Mouse (Mus musculus): Measurements from ENCODE around the gene Fam149b. TPM values are rescaled to one million over a fixed set of nuclear protein-coding genes. Genes with fewer than 3 reads are reported as not detected.

The Fam149b gene
- polyA plus RNA-seq, 1 experiment = 16.8 TPM

DNA sequence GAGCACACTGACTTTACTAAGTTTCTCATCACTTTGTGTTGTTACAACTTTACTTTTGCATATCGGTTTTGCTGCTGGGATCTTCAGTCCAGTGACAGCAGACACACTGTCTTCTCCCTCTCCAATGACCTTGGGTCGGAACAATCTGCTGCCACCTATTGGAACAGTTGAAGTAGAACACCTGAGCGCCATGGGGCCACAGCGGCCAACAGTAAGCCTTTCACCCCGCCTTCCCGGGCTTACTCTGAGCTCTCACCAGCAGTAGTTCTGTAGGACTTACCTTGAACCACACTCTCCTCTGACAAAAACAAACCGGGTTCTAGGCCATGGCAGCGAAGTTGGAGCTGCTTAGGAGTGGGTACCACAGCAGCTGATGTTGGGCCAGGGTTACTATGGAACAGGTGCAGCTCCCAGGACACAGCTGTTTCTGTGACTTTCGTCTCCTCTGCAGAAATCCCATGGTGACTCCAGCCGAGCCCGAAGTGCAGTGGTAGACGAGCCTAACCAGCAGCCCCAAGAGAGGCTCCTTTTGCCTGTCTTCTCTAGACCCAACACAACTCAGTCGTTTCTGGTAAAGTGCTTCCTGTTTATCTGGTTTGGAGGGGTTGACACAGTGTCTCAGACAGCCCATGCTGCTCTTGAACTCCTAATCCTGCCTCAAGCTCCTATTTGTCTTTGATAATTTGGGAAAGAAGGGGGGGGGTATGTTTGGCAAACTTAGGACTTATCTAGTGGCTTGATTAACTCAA is 30.5 kb downstream of the Fam149b start:
- Histone ChIP-seq H3K4me1 (ENCODE audit: control insufficient read depth, insufficient read depth, low read length) (peaks cover 1% of the 10 kb centered on the region; the same call in 1 of the 2 replicates), H3K4me3 (replicated peaks; ENCODE audit: control insufficient read depth, low read depth, low read length) (peak overlapping the region; percentile 27), H3K27ac (ENCODE audit: control insufficient read depth, insufficient read depth, low read depth, low read length, poor library complexity) (peak overlapping the region; percentile 87)
- TF ChIP-seq CTCF (IDR thresholded peaks at IDR 0.05; ENCODE audit: control insufficient read depth, insufficient read depth, low read length) = peak; percentile 82
- TF ChIP-seq POLR2A (IDR thresholded peaks at IDR 0.05; ENCODE audit: borderline replicate concordance, control insufficient read depth, low read depth, low read length) = no peak
- WGBS = 24% methylated on average over 13 of the region's 13 CpGs

DNA sequence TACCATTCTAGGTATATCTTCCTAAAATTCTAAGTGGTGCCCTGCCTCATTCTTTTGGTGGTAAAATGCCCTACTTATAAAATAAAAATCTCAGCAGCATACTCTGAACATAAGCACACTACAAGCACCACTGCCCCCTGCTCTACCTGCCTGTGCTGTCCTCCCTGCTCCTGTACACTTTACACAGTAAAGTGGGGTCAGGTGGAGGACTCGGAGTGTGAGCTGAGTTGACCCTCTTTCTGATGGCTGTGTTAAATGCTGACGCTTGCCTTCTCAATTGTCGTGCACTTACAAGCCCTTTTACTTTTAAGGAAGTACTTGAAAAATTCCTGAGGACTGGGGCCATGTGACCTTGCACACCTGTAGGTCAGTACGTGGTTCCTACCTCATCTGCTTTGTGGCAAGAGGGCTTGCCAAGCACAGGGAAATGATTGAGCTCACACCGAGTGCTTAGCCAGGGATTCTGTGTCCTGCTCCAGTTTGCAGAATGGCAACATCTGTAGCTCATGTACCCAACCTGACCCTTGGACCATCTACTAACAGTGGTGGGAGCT is 31.2 kb downstream of the Fam149b start:
- Histone ChIP-seq H3K4me1 (ENCODE audit: control insufficient read depth, insufficient read depth, low read length) (peaks cover 1% of the 10 kb centered on the region; the same call in 1 of the 2 replicates), H3K27ac (ENCODE audit: control insufficient read depth, insufficient read depth, low read depth, low read length, poor library complexity) (peak overlapping the region; percentile 69), H3K4me3 (replicated peaks; ENCODE audit: control insufficient read depth, low read depth, low read length) (peak overlapping the region; percentile 31)
- TF ChIP-seq CTCF (IDR thresholded peaks at IDR 0.05; ENCODE audit: control insufficient read depth, insufficient read depth, low read length) (no peak), POLR2A (IDR thresholded peaks at IDR 0.05; ENCODE audit: borderline replicate concordance, control insufficient read depth, low read depth, low read length) (no peak)
- WGBS = 26% methylated on average over 5 of the region's 5 CpGs

- H3K27ac ChIP-seq (ENCODE audit: control insufficient read depth, insufficient read depth, low read depth, low read length, poor library complexity) = no peak overlapping the region; the same call in 1 of the 2 replicates
- peaks cover 1% of the 10 kb centered on the region; the same call in 1 of the 2 replicates for H3K4me1 ChIP-seq (ENCODE audit: control insufficient read depth, insufficient read depth, low read length)
- WGBS = 52% methylated on average over 9 of the region's 9 CpGs
- no peak overlapping the region for H3K4me3 ChIP-seq (replicated peaks; ENCODE audit: control insufficient read depth, low read depth, low read length)
- no peak for TF ChIP-seq POLR2A (IDR thresholded peaks at IDR 0.05; ENCODE audit: borderline replicate concordance, control insufficient read depth, low read depth, low read length)
- no peak for TF ChIP-seq CTCF (IDR thresholded peaks at IDR 0.05; ENCODE audit: control insufficient read depth, insufficient read depth, low read length)
Observed at GRCm38 (mm10) chr14:20379753-20380430, 31.9 kb downstream of the Fam149b start.

GRCm38 (mm10) chr14:20388441-20389129 is 40.6 kb downstream of the Fam149b start, which contains the start of gene Dnajc9:
Dnajc9 (minus strand) TSS chr14:20388910.
- peak within 1 kb of the TSS; percentile 95 for H3K4me3 ChIP-seq (replicated peaks; ENCODE audit: control insufficient read depth, low read depth, low read length)
- H3K4me1 ChIP-seq (ENCODE audit: control insufficient read depth, insufficient read depth, low read length) = peaks cover 2% of the 10 kb centered on the region; the same call in 1 of the 2 replicates
- peak within 1 kb of the TSS; percentile 75 for H3K27ac ChIP-seq (ENCODE audit: control insufficient read depth, insufficient read depth, low read depth, low read length, poor library complexity)
- TF ChIP-seq POLR2A (IDR thresholded peaks at IDR 0.05; ENCODE audit: borderline replicate concordance, control insufficient read depth, low read depth, low read length) (peak; percentile 73; the same call in 1 of the 2 replicates), CTCF (IDR thresholded peaks at IDR 0.05; ENCODE audit: control insufficient read depth, insufficient read depth, low read length) (no peak)
- under 1% methylated on average over 59 of the region's 59 CpGs for WGBS

DNA sequence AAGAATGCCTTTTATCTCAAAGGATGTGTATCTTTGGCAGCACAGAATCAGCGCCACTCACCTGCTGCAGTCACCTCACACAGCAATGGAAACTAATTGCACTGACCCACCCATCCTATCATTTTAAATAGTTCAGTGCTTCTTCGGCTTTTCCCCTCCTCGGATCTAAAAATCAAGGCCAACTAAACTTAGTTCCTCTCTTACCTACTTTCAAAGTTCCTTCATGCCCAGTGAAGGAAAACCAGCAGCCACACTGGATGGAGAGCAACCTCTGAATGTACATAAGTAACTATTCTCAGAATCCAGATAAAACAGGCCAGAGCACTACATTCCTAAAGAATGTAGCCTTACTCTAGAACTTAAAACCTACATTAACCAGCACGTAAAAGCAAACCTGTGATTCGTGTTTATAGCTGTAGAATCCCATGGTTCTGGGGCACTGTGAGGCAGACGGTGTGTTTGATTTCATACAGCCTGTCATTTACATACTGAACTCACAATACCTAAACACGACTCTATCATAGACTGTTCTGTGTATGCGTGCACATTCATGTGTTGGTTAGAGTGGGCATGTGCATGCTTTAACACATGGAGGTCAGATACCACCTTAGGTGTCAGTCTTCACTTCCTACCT is 41.6 kb downstream of the Fam149b start:
- Histone ChIP-seq H3K27ac (ENCODE audit: control insufficient read depth, insufficient read depth, low read depth, low read length, poor library complexity) (no peak overlapping the region), H3K4me3 (replicated peaks; ENCODE audit: control insufficient read depth, low read depth, low read length) (peak overlapping the region; percentile 18), H3K4me1 (ENCODE audit: control insufficient read depth, insufficient read depth, low read length) (peaks cover 2% of the 10 kb centered on the region; the same call in 1 of the 2 replicates)
- TF ChIP-seq CTCF (IDR thresholded peaks at IDR 0.05; ENCODE audit: control insufficient read depth, insufficient read depth, low read length) (no peak), POLR2A (IDR thresholded peaks at IDR 0.05; ENCODE audit: borderline replicate concordance, control insufficient read depth, low read depth, low read length) (no peak)
- 85% methylated on average over 8 of the region's 8 CpGs for WGBS

DNA sequence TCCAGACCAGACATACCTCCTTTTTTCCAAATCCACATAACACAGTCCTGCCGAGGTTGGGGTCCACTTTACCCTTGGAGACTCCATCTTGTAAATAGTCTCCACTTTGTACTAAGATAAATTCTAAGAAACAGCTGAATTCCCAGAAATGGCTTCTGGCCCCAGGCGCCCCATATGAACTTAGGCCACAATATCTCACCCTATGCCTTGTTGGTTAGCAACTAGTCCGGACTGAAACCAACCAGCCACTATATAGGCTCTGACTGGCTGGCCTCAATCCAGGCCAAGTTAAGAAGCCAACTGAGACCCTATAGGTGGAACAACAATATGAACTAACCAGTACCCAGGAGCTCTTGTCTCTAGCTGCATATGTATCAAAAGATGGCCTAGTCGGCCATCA is 44.4 kb downstream of the Fam149b start:
- TF ChIP-seq CTCF (IDR thresholded peaks at IDR 0.05; ENCODE audit: control insufficient read depth, insufficient read depth, low read length) = no peak
- no peak for TF ChIP-seq POLR2A (IDR thresholded peaks at IDR 0.05; ENCODE audit: borderline replicate concordance, control insufficient read depth, low read depth, low read length)
- Histone ChIP-seq H3K27ac (ENCODE audit: control insufficient read depth, insufficient read depth, low read depth, low read length, poor library complexity) (no peak overlapping the region), H3K4me3 (replicated peaks; ENCODE audit: control insufficient read depth, low read depth, low read length) (no peak overlapping the region), H3K4me1 (ENCODE audit: control insufficient read depth, insufficient read depth, low read length) (peaks cover 2% of the 10 kb centered on the region; the same call in 1 of the 2 replicates)
- WGBS = 74% methylated on average over 4 of the region's 4 CpGs

DNA sequence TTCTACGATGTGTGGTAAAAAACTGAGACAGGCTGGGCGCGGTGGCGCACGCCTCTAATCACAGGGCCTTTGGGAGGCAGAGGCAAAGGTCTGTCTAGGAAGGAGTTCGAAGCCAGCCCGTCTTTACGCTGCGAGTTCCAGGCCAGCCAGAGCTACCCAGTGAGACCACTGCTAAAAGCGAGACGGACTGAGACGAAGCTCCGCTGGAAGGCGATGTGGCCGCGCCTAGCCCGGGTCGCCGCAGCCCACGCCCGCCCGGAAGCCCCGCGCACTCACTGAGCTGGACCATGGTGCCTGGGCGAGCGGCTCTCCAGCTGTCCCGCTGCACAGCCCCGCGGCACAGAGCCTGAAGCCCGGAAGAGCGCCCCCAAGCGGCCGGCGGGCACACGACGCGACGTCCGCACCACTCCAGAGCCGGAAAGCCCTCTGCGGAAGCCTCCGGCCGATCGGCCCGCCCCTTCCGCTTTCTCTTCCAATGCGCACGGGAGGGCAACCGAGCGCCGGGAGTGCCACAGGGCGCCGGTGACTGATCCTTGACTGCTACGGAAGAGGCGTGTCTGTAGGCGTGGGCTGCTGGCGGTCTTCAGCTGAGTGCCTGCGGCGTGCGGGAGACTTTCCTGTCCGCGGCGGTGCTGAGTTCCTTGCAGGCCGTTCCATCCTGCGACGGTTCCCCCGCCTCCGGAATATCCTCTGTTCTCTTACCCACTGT is 45.4 kb downstream of the Fam149b start, which contains the start of gene Mrps16:
TSS of gene Mrps16 (minus strand) at position 430 of the 709 bp plus-strand sequence.
- TF ChIP-seq POLR2A (IDR thresholded peaks at IDR 0.05; ENCODE audit: borderline replicate concordance, control insufficient read depth, low read depth, low read length) (peak; percentile 51), CTCF (IDR thresholded peaks at IDR 0.05; ENCODE audit: control insufficient read depth, insufficient read depth, low read length) (peak; percentile 76)
- WGBS = under 1% methylated on average over 68 of the region's 68 CpGs
- Histone ChIP-seq H3K4me1 (ENCODE audit: control insufficient read depth, insufficient read depth, low read length) (no peaks in the 10 kb centered on the region), H3K27ac (ENCODE audit: control insufficient read depth, insufficient read depth, low read depth, low read length, poor library complexity) (peak within 1 kb of the TSS; percentile 95), H3K4me3 (replicated peaks; ENCODE audit: control insufficient read depth, low read depth, low read length) (peak within 1 kb of the TSS; percentile 92)

All from bone marrow, adult 2 months (tissue).